Mouse (Mus musculus): ENCODE results near the gene AI467606. TPM values are rescaled to one million over a fixed set of nuclear protein-coding genes. Genes with fewer than 3 reads are reported as not detected.

Gene AI467606
- polyA plus RNA-seq, 1 experiment: 1.4 TPM

GRCm38 (mm10) chr7:127088901-127089845 lies 2.0 kb upstream of the AI467606 start:
- H3K4me3 ChIP-seq (replicated peaks): peak overlapping the region; percentile 59
- H3K27me3 ChIP-seq (ENCODE audit: control insufficient read depth): no peaks in the 10 kb centered on the region
- TF ChIP-seq TAL1 (IDR thresholded peaks at IDR 0.05; ENCODE audit: low read length): no peak
- no peak for TF ChIP-seq GATA1 (IDR thresholded peaks at IDR 0.05; ENCODE audit: low read length)
- H3K9me3 ChIP-seq (ENCODE audit: control insufficient read depth, low read length): no peaks in the 10 kb centered on the region
- H3K36me3 ChIP-seq (ENCODE audit: control insufficient read depth): peaks cover 20% of the 10 kb centered on the region
- H3K4me1 ChIP-seq (ENCODE audit: control insufficient read depth): peaks cover 58% of the 10 kb centered on the region

GRCm38 (mm10) chr7:127090154-127091113 lies 725 bp upstream of the AI467606 start:
- Histone ChIP-seq H3K27me3 (ENCODE audit: control insufficient read depth) (no peaks in the 10 kb centered on the region), H3K4me1 (ENCODE audit: control insufficient read depth) (peaks cover 54% of the 10 kb centered on the region), H3K4me3 (replicated peaks) (peak overlapping the region; percentile 76), H3K36me3 (ENCODE audit: control insufficient read depth) (peaks cover 24% of the 10 kb centered on the region), H3K9me3 (ENCODE audit: control insufficient read depth, low read length) (no peaks in the 10 kb centered on the region)
- TF ChIP-seq TAL1 (IDR thresholded peaks at IDR 0.05; ENCODE audit: low read length): no peak
- no peak for TF ChIP-seq GATA1 (IDR thresholded peaks at IDR 0.05; ENCODE audit: low read length)

GRCm38 (mm10) chr7:127093914-127094313 lies 2.8 kb downstream of the AI467606 start:
- Histone ChIP-seq H3K27me3 (ENCODE audit: control insufficient read depth) (no peaks in the 10 kb centered on the region), H3K4me3 (replicated peaks) (no peak overlapping the region), H3K4me1 (ENCODE audit: control insufficient read depth) (peaks cover 53% of the 10 kb centered on the region), H3K36me3 (ENCODE audit: control insufficient read depth) (peaks cover 24% of the 10 kb centered on the region), H3K9me3 (ENCODE audit: control insufficient read depth, low read length) (peaks cover 5% of the 10 kb centered on the region)
- TF ChIP-seq TAL1 (IDR thresholded peaks at IDR 0.05; ENCODE audit: low read length) (no peak), GATA1 (IDR thresholded peaks at IDR 0.05; ENCODE audit: low read length) (no peak)

- Histone ChIP-seq H3K4me1 (ENCODE audit: control insufficient read depth) (peaks cover 32% of the 10 kb centered on the region), H3K9me3 (ENCODE audit: control insufficient read depth, low read length) (peaks cover 6% of the 10 kb centered on the region), H3K27me3 (ENCODE audit: control insufficient read depth) (no peaks in the 10 kb centered on the region), H3K36me3 (ENCODE audit: control insufficient read depth) (peaks cover 24% of the 10 kb centered on the region), H3K4me3 (replicated peaks) (no peak overlapping the region)
- no peak for TF ChIP-seq TAL1 (IDR thresholded peaks at IDR 0.05; ENCODE audit: low read length)
- TF ChIP-seq GATA1 (IDR thresholded peaks at IDR 0.05; ENCODE audit: low read length): no peak
Observed at GRCm38 (mm10) chr7:127096456-127096855, 5.3 kb downstream of the AI467606 start.

GRCm38 (mm10) chr7:127098521-127098920 lies 7.4 kb downstream of the AI467606 start:
- TF ChIP-seq GATA1 (IDR thresholded peaks at IDR 0.05; ENCODE audit: low read length) (no peak), TAL1 (IDR thresholded peaks at IDR 0.05; ENCODE audit: low read length) (no peak)
- H3K27me3 ChIP-seq (ENCODE audit: control insufficient read depth): no peaks in the 10 kb centered on the region
- H3K36me3 ChIP-seq (ENCODE audit: control insufficient read depth): peaks cover 9% of the 10 kb centered on the region
- peaks cover 12% of the 10 kb centered on the region for H3K4me1 ChIP-seq (ENCODE audit: control insufficient read depth)
- H3K4me3 ChIP-seq (replicated peaks): no peak overlapping the region
- H3K9me3 ChIP-seq (ENCODE audit: control insufficient read depth, low read length): peaks cover 6% of the 10 kb centered on the region

- Histone ChIP-seq H3K36me3 (ENCODE audit: control insufficient read depth) (peaks cover 7% of the 10 kb centered on the region), H3K4me3 (replicated peaks) (no peak overlapping the region), H3K27me3 (ENCODE audit: control insufficient read depth) (no peaks in the 10 kb centered on the region), H3K4me1 (ENCODE audit: control insufficient read depth) (peaks cover 13% of the 10 kb centered on the region), H3K9me3 (ENCODE audit: control insufficient read depth, low read length) (peaks cover 6% of the 10 kb centered on the region)
- TF ChIP-seq GATA1 (IDR thresholded peaks at IDR 0.05; ENCODE audit: low read length) (no peak), TAL1 (IDR thresholded peaks at IDR 0.05; ENCODE audit: low read length) (no peak)
Observed at GRCm38 (mm10) chr7:127098950-127099349, 7.8 kb downstream of the AI467606 start.

- Histone ChIP-seq H3K4me3 (replicated peaks) (no peak overlapping the region), H3K27me3 (ENCODE audit: control insufficient read depth) (no peaks in the 10 kb centered on the region), H3K36me3 (ENCODE audit: control insufficient read depth) (peaks cover under 1% of the 10 kb centered on the region), H3K9me3 (ENCODE audit: control insufficient read depth, low read length) (peaks cover 6% of the 10 kb centered on the region), H3K4me1 (ENCODE audit: control insufficient read depth) (peaks cover 19% of the 10 kb centered on the region)
- TF ChIP-seq TAL1 (IDR thresholded peaks at IDR 0.05; ENCODE audit: low read length) (no peak), GATA1 (IDR thresholded peaks at IDR 0.05; ENCODE audit: low read length) (no peak)
Observed at GRCm38 (mm10) chr7:127099528-127099927, 8.4 kb downstream of the AI467606 start.

- H3K36me3 ChIP-seq (ENCODE audit: control insufficient read depth): no peaks in the 10 kb centered on the region
Observed at GRCm38 (mm10) chr7:127101451-127102016, 10.4 kb downstream of the AI467606 start.

More at GRCm38 (mm10) chr7:127101451-127102016, 10.4 kb downstream of the AI467606 start:
- Histone ChIP-seq H3K9me3 (ENCODE audit: control insufficient read depth, low read length) (peaks cover 6% of the 10 kb centered on the region), H3K4me3 (replicated peaks) (no peak overlapping the region), H3K4me1 (ENCODE audit: control insufficient read depth) (peaks cover 24% of the 10 kb centered on the region), H3K27me3 (ENCODE audit: control insufficient read depth) (no peaks in the 10 kb centered on the region)
- TF ChIP-seq GATA1 (IDR thresholded peaks at IDR 0.05; ENCODE audit: low read length) (no peak), TAL1 (IDR thresholded peaks at IDR 0.05; ENCODE audit: low read length) (no peak)

All from erythroblast, embryonic 14.5 days (primary cell).